Mouse (Mus musculus): ENCODE data around the gene Prdx5. TPM values are rescaled to one million over a fixed set of nuclear protein-coding genes. Genes with fewer than 3 reads are reported as not detected.

The Prdx5 gene
- total RNA-seq, 2 experiments from 2014 or later: 177 to 270 TPM

- TF ChIP-seq CTCF (IDR thresholded peaks at IDR 0.05): no peak
- no peak for DNase-seq
- Histone ChIP-seq H3K4me3 (no peak overlapping the region), H3K27ac (no peak overlapping the region)
- intact Hi-C loops (cut with DNase I): no loop called here
These were observed 33.8 kb upstream of the Prdx5 start for GRCm38 (mm10) chr19:6943709-6944108.

- no peak for TF ChIP-seq CTCF (IDR thresholded peaks at IDR 0.05)
- intact Hi-C loops (cut with DNase I): loop anchor here (1.0 kb wide), 1 partner anchor 9 kb away; no protein-coding TSS in a partner anchor
- DNase-seq: no peak
- Histone ChIP-seq H3K27ac (peak overlapping the region; percentile 95), H3K4me3 (peak overlapping the region; percentile 93)
These were observed 32.9 kb upstream of the Prdx5 start for GRCm38 (mm10) chr19:6942764-6943163.

DNA sequence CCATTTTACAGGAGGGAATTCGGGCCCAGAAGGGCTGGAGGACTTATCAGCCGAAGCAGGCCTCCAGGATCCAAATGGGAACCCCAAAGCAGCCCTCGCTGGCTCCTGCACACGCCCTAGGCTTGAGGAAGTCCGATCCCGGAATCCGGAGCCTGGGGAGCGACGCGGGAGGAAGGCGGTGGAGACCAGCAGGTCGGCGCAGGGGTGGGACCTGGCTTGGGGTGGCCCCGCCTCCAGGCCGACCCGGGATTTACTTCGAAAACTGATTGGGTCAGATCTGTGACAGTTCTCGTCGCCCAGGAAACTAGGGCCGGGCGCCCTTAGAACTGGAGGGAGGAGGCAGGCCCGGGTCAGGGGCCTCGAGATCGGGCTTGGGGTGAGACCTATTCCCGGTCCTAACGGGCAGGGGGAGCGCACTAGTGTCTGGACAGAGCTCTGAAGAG lies 32.4 kb upstream of the Prdx5 start, which contains the start of gene Gpr137:
Gpr137 (minus strand) TSS at position 232 of the 443 bp plus-strand sequence.
- no peak for TF ChIP-seq CTCF (IDR thresholded peaks at IDR 0.05)
- peak; percentile 98 for DNase-seq
- Histone ChIP-seq H3K27ac (peak within 1 kb of the TSS; percentile 95), H3K4me3 (peak within 1 kb of the TSS; percentile 93)
- intact Hi-C loops (cut with DNase I): loop anchor here (1.0 kb wide), 1 partner anchor 9 kb away; no protein-coding TSS in a partner anchor

DNA sequence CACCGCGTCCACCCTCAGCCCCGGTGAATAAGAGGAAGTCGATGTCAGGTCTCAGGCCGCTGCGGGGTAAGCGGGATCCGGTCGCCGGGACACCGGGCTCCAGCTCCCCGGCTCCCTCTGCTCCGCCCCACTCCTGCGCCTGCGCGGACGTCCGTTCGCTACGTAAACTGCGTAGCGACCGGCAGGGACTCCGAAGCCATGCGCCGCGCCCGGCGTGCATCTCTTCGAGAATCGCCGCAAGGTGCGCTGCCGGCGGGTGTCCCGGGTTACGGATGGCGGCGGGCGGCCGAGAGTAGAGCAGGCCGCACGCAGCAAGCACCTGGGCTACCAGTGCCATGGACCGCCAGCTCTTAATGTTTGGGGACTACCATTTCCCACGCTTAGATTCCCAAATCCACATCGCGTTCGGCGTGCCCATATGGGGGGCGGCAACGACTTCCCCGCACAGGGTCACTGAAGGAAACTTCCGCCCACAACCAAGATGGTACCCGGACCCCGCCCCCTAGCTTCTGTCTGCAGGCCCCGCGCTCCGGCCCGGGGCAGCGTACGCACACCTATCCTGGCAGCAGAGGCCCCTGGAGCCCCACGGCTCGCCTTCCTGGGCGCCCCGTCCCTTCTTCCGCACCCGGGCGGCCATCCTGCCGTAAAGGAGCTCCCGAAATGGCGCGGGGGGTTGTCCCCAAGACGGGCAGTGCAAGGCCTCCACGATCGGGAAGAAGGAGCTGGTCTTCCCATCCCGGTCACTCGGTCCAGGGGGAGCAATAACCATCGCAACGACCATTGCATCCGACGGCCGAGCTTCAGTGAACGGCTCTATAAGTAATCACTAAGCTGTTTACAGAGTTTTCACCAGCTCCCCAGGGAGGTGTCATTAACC lies 31.7 kb upstream of the Prdx5 start, which contains the start of gene Bad:
Bad (plus strand) TSS at position 490 of the 877 bp plus-strand sequence.
- Histone ChIP-seq H3K27ac (peak within 1 kb of the TSS; percentile 95), H3K4me3 (peak within 1 kb of the TSS; percentile 93)
- intact Hi-C loops (cut with DNase I): loop anchor here (1.0 kb wide), 1 partner anchor 10 kb away; no protein-coding TSS in a partner anchor
- peak; percentile 34 for TF ChIP-seq CTCF (IDR thresholded peaks at IDR 0.05)
- peak; percentile 96 for DNase-seq

DNA sequence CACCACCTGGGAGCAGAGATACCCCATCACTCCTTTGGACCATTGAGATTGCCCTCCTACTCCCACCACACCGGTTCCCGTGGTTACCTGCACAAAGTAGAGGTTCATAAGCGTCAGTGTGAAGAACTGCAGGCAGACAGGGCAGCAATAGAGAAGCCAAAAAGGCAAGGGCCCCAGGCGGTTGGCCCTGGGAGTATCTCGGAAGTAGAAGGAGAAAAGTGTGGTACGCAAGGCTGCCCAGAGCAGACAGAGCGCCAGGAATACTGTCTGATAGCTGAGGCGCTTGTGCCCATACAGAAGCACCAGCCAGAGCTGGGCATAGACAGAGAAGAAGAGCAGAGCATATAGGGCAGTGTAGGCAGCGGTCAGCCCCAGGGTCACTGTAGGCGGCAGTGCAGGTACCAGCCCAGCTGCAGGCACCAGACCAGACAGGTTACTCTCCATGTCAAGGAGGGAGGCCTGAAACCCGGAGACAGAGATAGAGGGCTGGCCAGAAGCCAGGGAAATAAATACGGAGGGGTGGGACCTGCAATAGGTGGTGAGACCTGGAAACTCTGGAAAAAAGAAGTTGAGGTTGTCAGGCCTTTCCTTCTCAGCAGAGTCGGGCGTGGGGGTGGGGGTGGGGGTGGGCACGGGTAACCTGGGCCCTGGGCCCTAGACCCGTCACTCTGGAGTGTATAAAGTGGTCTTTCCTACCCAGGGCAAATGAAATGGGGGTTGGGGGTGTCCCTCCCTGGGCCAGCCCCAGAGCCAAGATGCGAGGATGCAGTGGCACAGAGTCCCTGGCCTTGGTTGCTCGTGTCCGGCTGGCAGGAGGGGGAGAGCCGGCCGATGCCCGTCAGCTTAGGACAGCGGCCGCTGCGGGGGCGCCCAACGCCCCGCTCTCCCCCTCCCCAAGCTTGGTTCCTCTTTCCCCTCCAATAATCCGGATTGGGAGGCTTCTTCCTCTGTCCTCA lies 30.8 kb upstream of the Prdx5 start:
- intact Hi-C loops (cut with DNase I): no loop called here
- DNase-seq: no peak
- peak overlapping the region; percentile 93 for H3K4me3 ChIP-seq
- TF ChIP-seq CTCF (IDR thresholded peaks at IDR 0.05): no peak
- peak overlapping the region; percentile 95 for H3K27ac ChIP-seq

- intact Hi-C loops (cut with DNase I): no loop called here
- TF ChIP-seq CTCF (IDR thresholded peaks at IDR 0.05): no peak
- Histone ChIP-seq H3K27ac (no peak overlapping the region), H3K4me3 (no peak overlapping the region)
- no peak for DNase-seq
These were observed 29.4 kb upstream of the Prdx5 start for GRCm38 (mm10) chr19:6939106-6940002.

DNA sequence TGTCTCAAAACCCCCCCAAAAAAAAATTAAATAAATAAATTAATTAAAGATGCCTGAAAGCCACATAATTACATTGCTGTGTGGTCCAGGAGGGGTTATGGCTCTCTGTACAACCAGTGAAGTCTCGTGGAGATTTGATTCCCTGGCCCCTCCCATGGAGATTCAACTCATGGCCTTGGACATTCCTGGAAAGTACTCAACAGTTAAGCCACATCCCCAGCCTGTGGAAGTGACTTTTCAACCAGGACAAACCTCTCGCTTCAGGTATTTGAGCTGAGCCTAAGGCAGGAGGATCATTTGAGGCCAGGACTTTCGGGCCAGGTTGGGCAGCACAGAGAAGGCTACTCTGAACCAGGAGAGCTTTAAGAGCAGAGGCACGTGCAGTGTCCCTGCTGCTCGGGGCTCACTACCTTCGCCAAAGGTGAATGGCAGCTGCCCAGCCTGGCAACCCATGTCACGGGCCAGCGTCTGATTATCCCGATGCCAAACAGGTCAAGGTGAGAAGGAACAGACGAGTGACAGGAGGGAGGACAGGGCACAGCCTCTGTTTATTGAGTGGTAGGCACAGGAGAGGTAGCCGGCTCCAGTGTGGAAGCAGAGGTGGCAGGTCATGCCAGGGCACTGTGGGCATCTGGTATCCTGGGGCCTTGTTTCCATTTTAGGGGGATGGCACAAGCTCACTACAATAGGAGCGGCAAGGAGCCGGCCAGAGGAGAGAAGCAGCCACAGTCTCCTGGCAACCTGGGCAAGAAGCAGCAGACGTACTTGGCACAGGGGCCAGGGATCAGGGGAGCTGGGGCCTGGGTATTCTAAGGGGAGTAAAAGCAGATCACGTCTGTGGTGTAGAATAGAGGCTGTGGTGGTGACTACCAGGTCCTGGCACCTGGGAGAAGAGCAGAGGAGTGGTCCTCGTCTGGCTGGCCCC lies 27.9 kb upstream of the Prdx5 start:
- no peak for TF ChIP-seq CTCF (IDR thresholded peaks at IDR 0.05)
- intact Hi-C loops (cut with DNase I): no loop called here
- peak; percentile 41 for DNase-seq
- H3K27ac ChIP-seq: peak overlapping the region; percentile 48
- no peak overlapping the region for H3K4me3 ChIP-seq

- TF ChIP-seq CTCF (IDR thresholded peaks at IDR 0.05): peak; percentile 51
- Histone ChIP-seq H3K4me3 (no peak overlapping the region), H3K27ac (no peak overlapping the region)
- DNase-seq: no peak
- intact Hi-C loops (cut with DNase I): no loop called here
These were observed 26.4 kb upstream of the Prdx5 start for GRCm38 (mm10) chr19:6936299-6936698.

GRCm38 (mm10) chr19:6934195-6934977 lies 24.5 kb upstream of the Prdx5 start, which contains the start of gene Kcnk4:
TSS of gene Kcnk4 (minus strand) at chr19:6934515.
- no peak for DNase-seq
- intact Hi-C loops (cut with DNase I): no loop called here
- Histone ChIP-seq H3K27ac (no peak within 1 kb of the TSS), H3K4me3 (peak within 1 kb of the TSS; percentile 72)
- no peak for TF ChIP-seq CTCF (IDR thresholded peaks at IDR 0.05)

Measured in gastrocnemius, adult 2 months (tissue).